Mouse (Mus musculus): ENCODE measurements at regions not wholly inside any gene's neighbourhood (a gene's known extent, or its start where the extent isn't known, plus 50 kb on each side); places are given as distances from the start of the nearest gene placed in this dataset.
"Not testable (repeated sequence)": the region's sequence is repeated elsewhere in the genome, so short reads cannot be mapped to it uniquely, and the experiment has no call there.

- peak; percentile 54 for DNase-seq (ENCODE audit: low read depth, low spot score)
Observed at GRCm38 (mm10) chr10:11515144-11515543, 171.9 kb downstream of the Epm2a start.

- DNase-seq (ENCODE audit: low read depth, low spot score): peak; percentile 15
Observed at GRCm38 (mm10) chr10:11517122-11517521, 173.9 kb downstream of the Epm2a start.

- peak; percentile 38 for DNase-seq (ENCODE audit: low read depth, low spot score)
Observed at GRCm38 (mm10) chr10:11531343-11531742, 188.1 kb downstream of the Epm2a start.

GRCm38 (mm10) chr10:11555376-11555775 lies 212.2 kb downstream of the Epm2a start:
- not testable (repeated sequence) for DNase-seq (ENCODE audit: low read depth, low spot score)

- DNase-seq (ENCODE audit: low read depth, low spot score): peak; percentile 36
Observed at GRCm38 (mm10) chr10:11570523-11571055, 227.4 kb downstream of the Epm2a start.

GRCm38 (mm10) chr10:11608451-11608850 lies 265.2 kb downstream of the Epm2a start:
- DNase-seq (ENCODE audit: low read depth, low spot score): no peak

GRCm38 (mm10) chr10:11609092-11609491 lies 265.9 kb downstream of the Epm2a start:
- DNase-seq (ENCODE audit: low read depth, low spot score): not testable (repeated sequence)

- DNase-seq (ENCODE audit: low read depth, low spot score): no peak
Observed at GRCm38 (mm10) chr10:11648151-11648550, 304.9 kb downstream of the Epm2a start.

- DNase-seq (ENCODE audit: low read depth, low spot score): peak; percentile 90
Observed at GRCm38 (mm10) chr10:11660056-11660770, 317.0 kb downstream of the Epm2a start.

GRCm38 (mm10) chr10:11661660-11662250 lies 318.6 kb downstream of the Epm2a start:
- peak; percentile 76 for DNase-seq (ENCODE audit: low read depth, low spot score)

- no peak for DNase-seq (ENCODE audit: low read depth, low spot score)
Observed at GRCm38 (mm10) chr10:11709742-11710141, 366.5 kb downstream of the Epm2a start.

- no peak for DNase-seq (ENCODE audit: low read depth, low spot score)
Observed at GRCm38 (mm10) chr10:11724775-11725174, 381.6 kb downstream of the Epm2a start.

GRCm38 (mm10) chr10:11729536-11729935 lies 386.3 kb downstream of the Epm2a start:
- DNase-seq (ENCODE audit: low read depth, low spot score): peak; percentile 77

GRCm38 (mm10) chr10:11739574-11740368 lies 396.6 kb downstream of the Epm2a start:
- DNase-seq (ENCODE audit: low read depth, low spot score): no peak

- DNase-seq (ENCODE audit: low read depth, low spot score): no peak
Observed at GRCm38 (mm10) chr10:11745587-11745986, 402.4 kb downstream of the Epm2a start.

GRCm38 (mm10) chr10:11746959-11747358 lies 403.8 kb downstream of the Epm2a start:
- no peak for DNase-seq (ENCODE audit: low read depth, low spot score)

- no peak for DNase-seq (ENCODE audit: low read depth, low spot score)
Observed at GRCm38 (mm10) chr10:11755105-11755730, 412.0 kb downstream of the Epm2a start.

- peak; percentile 4 for DNase-seq (ENCODE audit: low read depth, low spot score)
Observed at GRCm38 (mm10) chr10:11777894-11778293, 434.7 kb downstream of the Epm2a start.

GRCm38 (mm10) chr10:11780302-11780701 lies 437.1 kb downstream of the Epm2a start:
- DNase-seq (ENCODE audit: low read depth, low spot score): no peak

GRCm38 (mm10) chr10:11787240-11787639 lies 444.0 kb downstream of the Epm2a start:
- DNase-seq (ENCODE audit: low read depth, low spot score): peak; percentile 70

GRCm38 (mm10) chr10:11799510-11799909 lies 456.3 kb downstream of the Epm2a start:
- DNase-seq (ENCODE audit: low read depth, low spot score): no peak
